Mouse (Mus musculus) MEL (cell line): ENCODE measurements around the gene Ifi203.
"Not testable (repeated sequence)": the region's sequence is repeated elsewhere in the genome, so short reads cannot be mapped to it uniquely, and the experiment has no call there.

Experiments used
- CHD2 ChIP-seq: IDR thresholded peaks from 2 replicates; pipeline ENCODE4 v1.6.1; 2011; ENCODE audit warnings: low read length, improper control_type of control experiment
- CTCF ChIP-seq, 3 experiments: IDR thresholded peaks in 2 of 3; conservative IDR thresholded peaks in 1 of 3; 2 replicates each; pipeline ENCODE4 v1.5.1; 2011 to 2012; ENCODE audit warnings: low read length in 3 of 3, low read depth in 2 of 3, mild to moderate bottlenecking in 2 of 3, improper control_type of control experiment in 1 of 3, inconsistent platforms in 1 of 3, mixed read lengths in 1 of 3, moderate library complexity in 1 of 3; ENCODE audit not compliant: control insufficient read depth in 1 of 3, insufficient read depth in 1 of 3, poor library complexity in 1 of 3, severe bottlenecking in 1 of 3
- EP300 ChIP-seq, 2 experiments: IDR thresholded peaks; 2 replicates each; pipeline ENCODE4 v1.6.1; 2011; ENCODE audit warnings: improper control_type of control experiment in 2 of 2, low read length in 2 of 2, low read depth in 1 of 2, mild to moderate bottlenecking in 1 of 2
- ETS1 ChIP-seq: IDR thresholded peaks from 2 replicates; pipeline ENCODE4 v1.6.1; 2012; ENCODE audit warnings: low read depth, mild to moderate bottlenecking, inconsistent platforms, low read length, improper control_type of control experiment, moderate library complexity
- HCFC1 ChIP-seq: IDR thresholded peaks from 2 replicates; pipeline ENCODE4 v1.6.1; 2012; ENCODE audit warnings: low read depth, mild to moderate bottlenecking, inconsistent platforms, low read length, improper control_type of control experiment, moderate library complexity
- JUND ChIP-seq: IDR thresholded peaks from 2 replicates; pipeline ENCODE4 v1.6.1; 2011; ENCODE audit warnings: low read depth, mild to moderate bottlenecking, improper control_type of control experiment, low read length
- MAZ ChIP-seq: IDR thresholded peaks from 2 replicates; pipeline ENCODE4 v1.6.1; 2012; ENCODE audit warnings: low read depth, mild to moderate bottlenecking, inconsistent platforms, low read length, improper control_type of control experiment
- MEF2A ChIP-seq: IDR thresholded peaks from 2 replicates; pipeline ENCODE4 v1.6.1; 2014; ENCODE audit warnings: low read depth, mild to moderate bottlenecking, inconsistent platforms, low read length, improper control_type of control experiment; ENCODE audit not compliant: poor library complexity, insufficient replicate concordance, severe bottlenecking; ENCODE audit errors: extremely low read depth
- MYC ChIP-seq: IDR thresholded peaks from 2 replicates; pipeline ENCODE4 v1.6.1; 2011; ENCODE audit warnings: low read depth, mild to moderate bottlenecking, low read length, improper control_type of control experiment, moderate library complexity
- POLR2A ChIP-seq, 2 experiments: IDR thresholded peaks; 2 replicates each; pipeline ENCODE4 v1.6.1; 2011 to 2012; ENCODE audit warnings: low read length in 2 of 2, mild to moderate bottlenecking in 2 of 2, control low read depth in 1 of 2, improper control_type of control experiment in 1 of 2, low read depth in 1 of 2, moderate library complexity in 1 of 2; ENCODE audit not compliant: control insufficient read depth in 1 of 2, insufficient read depth in 1 of 2, poor library complexity in 1 of 2
- POLR2AphosphoS5 ChIP-seq: IDR thresholded peaks from 2 replicates; pipeline ENCODE4 v1.6.1; 2012; ENCODE audit warnings: low read depth, borderline replicate concordance, mild to moderate bottlenecking, inconsistent platforms, low read length, moderate library complexity, mixed read lengths
- RAD21 ChIP-seq: IDR thresholded peaks from 2 replicates; pipeline ENCODE4 v1.6.1; 2011; ENCODE audit warnings: mild to moderate bottlenecking, low read depth, low read length, improper control_type of control experiment
- TBP ChIP-seq: IDR thresholded peaks from 2 replicates; pipeline ENCODE4 v1.8.0; 2011; ENCODE audit warnings: low read depth, low read length, improper control_type of control experiment
- ZMIZ1 ChIP-seq: IDR thresholded peaks from 2 replicates; pipeline ENCODE4 v1.6.1; 2012; ENCODE audit warnings: low read depth, mild to moderate bottlenecking, inconsistent platforms, low read length, improper control_type of control experiment, moderate library complexity

GRCm38 (mm10) chr1:173913256-173913791 lies 29.1 kb downstream of the Ifi203 start:
- not testable (repeated sequence) for TF ChIP-seq RAD21; CTCF (IDR thresholded peaks at IDR 0.05 in 2 of 3, conservative IDR thresholded peaks at IDR 0.05 in 1 of 3; ENCODE audit: control insufficient read depth in 1 of 3, insufficient read depth in 1 of 3, low read depth in 2 of 3, low read length in 3 of 3, poor library complexity in 1 of 3, severe bottlenecking in 1 of 3); HCFC1; MAZ; TBP; EP300 (IDR thresholded peaks at IDR 0.05; ENCODE audit: low read depth in 1 of 2, low read length in 2 of 2); CHD2; JUND; MYC; MEF2A; ZMIZ1; POLR2A (IDR thresholded peaks at IDR 0.05; ENCODE audit: control insufficient read depth in 1 of 2, insufficient read depth in 1 of 2, low read depth in 1 of 2, low read length in 2 of 2, poor library complexity in 1 of 2); ETS1; POLR2AphosphoS5
